Mouse (Mus musculus): ENCODE measurements at regions not wholly inside any gene's neighbourhood (a gene's known extent, or its start where the extent isn't known, plus 50 kb on each side); places are given as distances from the start of the nearest gene placed in this dataset.

- H3K4me3 ChIP-seq (ENCODE audit: insufficient read depth, low read length), result no peak overlapping the region
- no peak for TF ChIP-seq CTCF (IDR thresholded peaks at IDR 0.05; ENCODE audit: extremely low read depth, insufficient read depth, low read length)
- no peaks in the 10 kb centered on the region for H3K4me1 ChIP-seq (ENCODE audit: control insufficient read depth, insufficient read depth, low read length)
- no peak overlapping the region for H3K27ac ChIP-seq (ENCODE audit: insufficient read depth, low read length)
Measured at GRCm38 (mm10) chr5:47185868-47186267, 797.1 kb upstream of the Slit2 start.

DNA sequence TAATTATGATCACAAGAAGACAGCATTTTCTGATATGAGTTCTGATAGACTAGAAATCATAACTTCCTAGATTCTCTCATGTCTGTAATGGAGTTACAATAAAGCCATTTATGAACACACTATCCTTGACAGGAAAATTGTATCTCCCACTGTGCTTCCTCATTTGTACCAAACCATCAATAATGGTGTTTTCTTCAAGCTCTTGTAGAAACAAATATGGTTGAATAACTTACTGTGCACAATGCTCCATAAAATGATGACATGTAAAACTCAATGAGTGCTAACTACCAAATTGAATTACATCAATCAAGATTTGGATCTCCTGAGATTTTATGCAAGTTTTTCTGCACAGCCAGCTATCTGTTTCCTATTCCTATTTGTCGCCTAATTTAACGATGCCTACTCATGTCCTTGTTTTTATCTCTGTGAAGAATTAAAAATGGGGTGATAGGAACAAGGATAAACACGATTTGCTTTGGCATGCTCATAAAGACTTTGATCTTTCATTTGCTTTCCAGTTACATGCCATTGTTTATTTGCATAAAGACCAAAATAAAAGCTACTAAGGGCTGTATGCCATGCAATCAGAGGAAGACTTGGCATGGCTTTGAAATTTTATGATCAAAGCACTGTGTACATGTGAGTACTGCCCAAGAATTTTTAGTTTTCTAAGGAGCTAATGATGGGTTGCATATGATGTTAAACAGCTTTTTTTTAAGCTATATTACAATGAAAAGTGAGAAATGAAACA is 780.6 kb upstream of the Slit2 start:
- TF ChIP-seq CTCF (IDR thresholded peaks at IDR 0.05; ENCODE audit: extremely low read depth, insufficient read depth, low read length) (no peak), POLR2A (IDR thresholded peaks at IDR 0.05; ENCODE audit: extremely low read depth, insufficient read depth, low read length) (no peak)
- Histone ChIP-seq H3K4me3 (ENCODE audit: insufficient read depth, low read length) (no peak overlapping the region), H3K4me1 (ENCODE audit: control insufficient read depth, insufficient read depth, low read length) (no peaks in the 10 kb centered on the region), H3K27ac (ENCODE audit: insufficient read depth, low read length) (no peak overlapping the region)

DNA sequence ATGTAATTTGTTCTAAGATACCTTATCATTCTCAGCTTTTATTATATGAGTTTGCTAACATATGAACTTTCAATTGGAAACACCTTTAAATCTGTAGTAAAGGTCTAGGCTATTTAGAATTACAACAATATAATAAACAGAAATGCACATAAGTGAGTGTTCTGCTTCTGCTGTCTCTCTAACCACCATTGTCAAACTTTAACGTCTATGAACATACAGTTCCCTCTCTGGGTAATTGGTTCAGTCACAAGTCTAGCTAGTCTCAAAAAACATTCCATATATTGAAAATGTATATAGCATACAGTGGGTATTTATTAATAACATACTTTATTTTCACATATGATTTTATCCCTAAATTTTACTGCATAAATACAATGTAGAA is 780.0 kb upstream of the Slit2 start:
- TF ChIP-seq POLR2A (IDR thresholded peaks at IDR 0.05; ENCODE audit: extremely low read depth, insufficient read depth, low read length) (no peak), CTCF (IDR thresholded peaks at IDR 0.05; ENCODE audit: extremely low read depth, insufficient read depth, low read length) (no peak)
- H3K4me1 ChIP-seq (ENCODE audit: control insufficient read depth, insufficient read depth, low read length), result no peaks in the 10 kb centered on the region
- no peak overlapping the region for H3K27ac ChIP-seq (ENCODE audit: insufficient read depth, low read length)
- no peak overlapping the region for H3K4me3 ChIP-seq (ENCODE audit: insufficient read depth, low read length)

DNA sequence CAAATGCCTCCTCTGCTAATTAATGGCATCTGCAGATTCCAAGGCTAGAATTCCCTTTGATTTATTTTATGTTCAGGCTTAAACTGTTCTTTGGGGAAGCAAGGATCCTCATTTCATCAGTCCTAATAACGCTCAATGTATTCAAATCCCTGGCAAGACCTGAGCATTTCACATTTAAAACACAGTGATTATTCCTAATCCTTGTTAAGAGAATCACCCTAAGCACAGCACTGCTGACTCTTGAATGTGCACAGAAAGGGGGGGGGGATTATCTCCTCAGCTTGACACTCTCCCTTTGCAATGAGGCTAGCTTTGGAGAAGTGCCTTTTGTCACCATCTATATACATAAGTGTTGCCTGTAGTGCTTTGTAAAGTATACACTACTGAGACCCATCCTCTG is 772.4 kb upstream of the Slit2 start:
- H3K4me1 ChIP-seq (ENCODE audit: control insufficient read depth, insufficient read depth, low read length), result no peaks in the 10 kb centered on the region
- H3K4me3 ChIP-seq (ENCODE audit: insufficient read depth, low read length), result no peak overlapping the region
- H3K27ac ChIP-seq (ENCODE audit: insufficient read depth, low read length), result no peak overlapping the region
- TF ChIP-seq CTCF (IDR thresholded peaks at IDR 0.05; ENCODE audit: extremely low read depth, insufficient read depth, low read length) (no peak), POLR2A (IDR thresholded peaks at IDR 0.05; ENCODE audit: extremely low read depth, insufficient read depth, low read length) (no peak)

- no peak overlapping the region for H3K4me3 ChIP-seq (ENCODE audit: insufficient read depth, low read length)
- no peak for TF ChIP-seq CTCF (IDR thresholded peaks at IDR 0.05; ENCODE audit: extremely low read depth, insufficient read depth, low read length)
- no peak for TF ChIP-seq POLR2A (IDR thresholded peaks at IDR 0.05; ENCODE audit: extremely low read depth, insufficient read depth, low read length)
- H3K4me1 ChIP-seq (ENCODE audit: control insufficient read depth, insufficient read depth, low read length), result no peaks in the 10 kb centered on the region
- H3K27ac ChIP-seq (ENCODE audit: insufficient read depth, low read length), result no peak overlapping the region
Measured at GRCm38 (mm10) chr5:47215421-47215820, 767.5 kb upstream of the Slit2 start.

DNA sequence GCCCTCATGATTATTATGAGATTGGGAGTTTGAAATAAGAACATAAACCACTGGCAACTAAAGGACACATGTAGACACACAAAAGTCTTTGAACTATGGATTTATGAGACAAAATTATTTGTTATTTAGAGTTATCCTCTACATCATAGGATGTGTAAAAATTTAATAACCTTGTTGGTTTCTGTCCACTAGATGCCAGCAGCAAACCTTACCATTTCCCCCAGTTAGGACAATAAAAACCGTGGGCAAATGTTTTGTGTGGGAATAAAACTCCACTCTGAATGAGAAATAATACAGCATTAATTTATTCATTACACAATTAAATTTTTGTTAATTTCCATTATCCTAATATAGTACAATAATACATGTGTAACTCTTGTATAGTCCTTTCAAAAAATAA is 757.7 kb upstream of the Slit2 start:
- Histone ChIP-seq H3K27ac (ENCODE audit: insufficient read depth, low read length) (no peak overlapping the region), H3K4me1 (ENCODE audit: control insufficient read depth, insufficient read depth, low read length) (no peaks in the 10 kb centered on the region), H3K4me3 (ENCODE audit: insufficient read depth, low read length) (no peak overlapping the region)
- no peak for TF ChIP-seq CTCF (IDR thresholded peaks at IDR 0.05; ENCODE audit: extremely low read depth, insufficient read depth, low read length)
- no peak for TF ChIP-seq POLR2A (IDR thresholded peaks at IDR 0.05; ENCODE audit: extremely low read depth, insufficient read depth, low read length)

- H3K4me1 ChIP-seq (ENCODE audit: control insufficient read depth, insufficient read depth, low read length), result no peaks in the 10 kb centered on the region
- TF ChIP-seq CTCF (IDR thresholded peaks at IDR 0.05; ENCODE audit: extremely low read depth, insufficient read depth, low read length) (no peak), POLR2A (IDR thresholded peaks at IDR 0.05; ENCODE audit: extremely low read depth, insufficient read depth, low read length) (no peak)
- H3K27ac ChIP-seq (ENCODE audit: insufficient read depth, low read length), result no peak overlapping the region
- H3K4me3 ChIP-seq (ENCODE audit: insufficient read depth, low read length), result no peak overlapping the region
Measured at GRCm38 (mm10) chr5:47236094-47236493, 746.8 kb upstream of the Slit2 start.

GRCm38 (mm10) chr5:47240060-47240459 is 742.9 kb upstream of the Slit2 start:
- no peaks in the 10 kb centered on the region for H3K4me1 ChIP-seq (ENCODE audit: control insufficient read depth, insufficient read depth, low read length)
- H3K4me3 ChIP-seq (ENCODE audit: insufficient read depth, low read length), result no peak overlapping the region
- TF ChIP-seq CTCF (IDR thresholded peaks at IDR 0.05; ENCODE audit: extremely low read depth, insufficient read depth, low read length) (no peak), POLR2A (IDR thresholded peaks at IDR 0.05; ENCODE audit: extremely low read depth, insufficient read depth, low read length) (no peak)
- H3K27ac ChIP-seq (ENCODE audit: insufficient read depth, low read length), result no peak overlapping the region

DNA sequence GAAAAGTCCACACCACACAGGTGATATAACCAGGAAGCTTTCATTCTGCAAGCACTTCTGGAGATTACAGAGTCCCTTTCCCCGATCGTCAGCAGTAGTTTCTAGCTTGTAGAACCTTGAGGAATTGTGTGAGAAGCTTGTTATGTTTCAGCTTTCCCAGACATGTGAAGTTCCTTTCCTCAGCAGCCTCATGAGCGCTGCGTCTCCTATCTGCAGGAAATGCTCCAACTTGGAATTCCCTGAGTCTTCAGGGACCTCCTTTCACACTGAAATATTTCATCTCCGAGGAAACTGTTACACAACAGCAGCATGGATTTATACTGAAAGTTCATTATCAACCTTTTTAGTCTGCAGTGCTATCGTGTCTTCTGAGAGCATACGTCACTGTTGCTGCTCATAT is 742.4 kb upstream of the Slit2 start:
- Histone ChIP-seq H3K4me1 (ENCODE audit: control insufficient read depth, insufficient read depth, low read length) (no peaks in the 10 kb centered on the region), H3K27ac (ENCODE audit: insufficient read depth, low read length) (no peak overlapping the region), H3K4me3 (ENCODE audit: insufficient read depth, low read length) (no peak overlapping the region)
- TF ChIP-seq POLR2A (IDR thresholded peaks at IDR 0.05; ENCODE audit: extremely low read depth, insufficient read depth, low read length) (no peak), CTCF (IDR thresholded peaks at IDR 0.05; ENCODE audit: extremely low read depth, insufficient read depth, low read length) (no peak)

DNA sequence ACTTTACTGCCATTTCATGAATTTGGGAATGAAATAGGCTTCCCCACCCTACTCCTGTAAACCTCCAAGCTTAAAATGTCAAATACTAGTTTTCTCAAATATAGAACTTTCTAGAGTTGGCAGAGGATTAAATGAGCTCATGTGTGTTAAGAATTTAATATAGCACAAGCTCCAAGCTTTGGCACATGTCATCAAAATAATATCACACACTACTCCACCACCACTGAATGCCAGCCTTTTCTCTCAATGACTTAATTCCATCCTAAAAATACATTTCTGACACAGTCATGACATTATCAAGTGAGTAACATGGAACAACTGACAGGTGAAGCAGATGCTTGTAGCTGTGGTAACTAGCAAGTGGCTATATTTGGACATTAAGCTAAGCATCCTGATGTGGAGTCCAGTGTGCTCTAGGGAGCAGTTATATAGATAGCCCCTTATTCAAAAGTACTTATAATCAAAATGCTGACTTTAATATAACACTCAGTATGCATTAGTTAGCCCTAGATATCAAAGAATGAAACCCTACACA is 728.0 kb upstream of the Slit2 start:
- no peak for TF ChIP-seq POLR2A (IDR thresholded peaks at IDR 0.05; ENCODE audit: extremely low read depth, insufficient read depth, low read length)
- TF ChIP-seq CTCF (IDR thresholded peaks at IDR 0.05; ENCODE audit: extremely low read depth, insufficient read depth, low read length), result no peak
- no peak overlapping the region for H3K4me3 ChIP-seq (ENCODE audit: insufficient read depth, low read length)
- H3K4me1 ChIP-seq (ENCODE audit: control insufficient read depth, insufficient read depth, low read length), result no peaks in the 10 kb centered on the region
- H3K27ac ChIP-seq (ENCODE audit: insufficient read depth, low read length), result no peak overlapping the region

Measured in cortical plate, adult 2 months (tissue).